8 mouse cellular contexts compared by ENCODE assay signal in the genomic region with DNA sequence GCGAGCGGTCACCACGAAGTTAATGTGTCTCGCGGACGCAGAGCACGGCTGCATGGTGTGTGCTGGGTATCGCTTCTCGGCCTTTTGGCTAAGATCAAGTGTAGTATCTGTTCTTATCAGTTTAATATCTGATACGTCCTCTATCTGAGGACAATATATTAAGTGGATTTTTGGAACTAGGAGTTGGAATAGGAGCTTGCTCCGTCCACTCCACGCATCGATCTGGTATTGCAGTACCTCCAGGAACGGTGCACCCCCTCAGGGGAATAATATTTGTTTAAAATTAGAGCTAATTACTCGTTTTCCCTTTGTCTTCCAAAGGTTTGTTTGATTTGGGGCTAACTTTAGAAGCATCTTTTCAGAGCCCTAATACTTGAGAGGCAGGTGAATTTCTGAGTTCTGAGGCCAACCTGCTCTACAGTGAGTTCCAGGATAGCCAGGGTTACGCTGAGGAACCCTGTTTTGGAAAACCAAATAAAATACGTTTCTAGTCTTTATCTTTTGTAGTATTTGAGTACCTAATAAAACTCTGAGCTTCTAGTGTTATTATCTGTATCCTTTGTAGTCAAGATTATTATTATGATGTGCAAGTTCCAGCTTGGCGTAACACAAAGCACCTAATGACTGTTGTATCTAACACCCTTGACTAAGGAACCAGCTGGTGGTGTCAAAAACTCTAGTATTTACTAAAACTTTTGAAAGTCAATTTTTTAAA. TPM values are rescaled to one million over a fixed set of nuclear protein-coding genes. Genes with fewer than 3 reads are reported as not detected.
DNase-seq lines count a peak whose midpoint lies in the region; ATAC-seq lines count a peak whose summit lies in the region.

No protein-coding gene starts in this region.

- H3K36me3 ChIP-seq in embryonic facial prominence, embryonic 15.5 days, result no peaks in the 10 kb centered on the region
- H3K36me3 ChIP-seq in lung, embryonic 15.5 days, result no peaks in the 10 kb centered on the region

- no peak overlapping the region for H3K9ac ChIP-seq in embryonic facial prominence, embryonic 15.5 days
- no peak overlapping the region for H3K9ac ChIP-seq in lung, embryonic 15.5 days

- under 1% methylated on average over 11 of the region's 18 CpGs for whole genome bisulfite sequencing in embryonic facial prominence, embryonic 15.5 days
- under 1% methylated on average over 11 of the region's 18 CpGs for WGBS in lung, embryonic 15.5 days

- H3K4me2 ChIP-seq in embryonic facial prominence, embryonic 15.5 days (replicated peaks), result peak overlapping the region; percentile 62
- peak overlapping the region; percentile 73 for H3K4me2 ChIP-seq in lung, embryonic 15.5 days

- DNase-seq in adrenal gland, postnatal 10 days, result peak; percentile 37
- DNase-seq in adrenal gland, adult 18-20 months (ENCODE audit: low spot score in 2 of 2), result no peak
- DNase-seq in spleen, postnatal 4 days (ENCODE audit: low spot score in 2 of 2), result peak; percentile 27 to 64
- DNase-seq in spleen, adult 18-20 months, result no peak
- DNase-seq in induced T-regulatory cell, adult 2 months (ENCODE audit: low read depth), result peak; percentile 60
- peak; percentile 76 for DNase-seq in skeletal muscle tissue, adult 2 months (ENCODE audit: low read depth, low spot score)

- H3K27ac ChIP-seq in embryonic facial prominence, embryonic 15.5 days (replicated peaks), result peak overlapping the region; percentile 41; the same call in 1 of the 2 replicates
- H3K27ac ChIP-seq in lung, embryonic 15.5 days, result no peak overlapping the region

- peak; percentile 82 for ATAC-seq in embryonic facial prominence, embryonic 15.5 days (ENCODE audit: insufficient number of reproducible peaks, low FRiP score, low TSS enrichment, low read depth)
- ATAC-seq in lung, embryonic 15.5 days (ENCODE audit: borderline replicate concordance, extremely low read depth, low FRiP score, low TSS enrichment), result peak; percentile 87

- H3K4me3 ChIP-seq in embryonic facial prominence, embryonic 15.5 days (replicated peaks), result peak overlapping the region; percentile 54
- peak overlapping the region; percentile 52 for H3K4me3 ChIP-seq in lung, embryonic 15.5 days

- H3K27me3 ChIP-seq in embryonic facial prominence, embryonic 15.5 days, result peaks cover 10% of the 10 kb centered on the region; the same call in 1 of the 2 replicates
- peaks cover 28% of the 10 kb centered on the region for H3K27me3 ChIP-seq in lung, embryonic 15.5 days

- 0 out of 2 replicates have a peak, but pooled peaks cover 4% of the 10 kb centered on the region for H3K4me1 ChIP-seq in embryonic facial prominence, embryonic 15.5 days
- no peaks in the 10 kb centered on the region for H3K4me1 ChIP-seq in lung, embryonic 15.5 days

- H3K9me3 ChIP-seq in embryonic facial prominence, embryonic 15.5 days (replicated peaks), result no peaks in the 10 kb centered on the region
- no peaks in the 10 kb centered on the region for H3K9me3 ChIP-seq in lung, embryonic 15.5 days

RNA-seq across cellular contexts. Expression of gene Mreg, which starts 14.2 kb away (rescaled TPM):
- 10 to 100 TPM in 1 of 2 experiments, 1 to 10 TPM in 1; 7.7 to 12.3 TPM for total RNA-seq in adrenal gland, postnatal 10 days (2021)
- total RNA-seq in adrenal gland, adult 18-20 months (2021), result 1 to 10 TPM; 2.2 to 2.3 TPM
- 9.8 and 10.4 TPM in 2 replicates for polyA plus RNA-seq in embryonic facial prominence, embryonic 15.5 days (2015; fragmentation: Nextera tagmentation; extraction: Ambion mirVana)
- 2.3 and 4.8 TPM in 2 replicates for polyA plus RNA-seq in lung, embryonic 15.5 days (2015; fragmentation: Nextera tagmentation; extraction: Ambion mirVana)

RNA-seq across cellular contexts. Expression of gene Pecr, which starts 57.8 kb away (rescaled TPM):
- 10 to 100 TPM; 43.4 to 47.0 TPM for total RNA-seq in adrenal gland, postnatal 10 days (2021)
- 10 to 100 TPM; 26.5 to 30.5 TPM for total RNA-seq in adrenal gland, adult 18-20 months (2021)
- polyA plus RNA-seq in embryonic facial prominence, embryonic 15.5 days (2015; fragmentation: Nextera tagmentation; extraction: Ambion mirVana), result 35.6 and 37.1 TPM in 2 replicates
- polyA plus RNA-seq in lung, embryonic 15.5 days (2015; fragmentation: Nextera tagmentation; extraction: Ambion mirVana), result 23.0 and 24.8 TPM in 2 replicates

RNA-seq across cellular contexts. Expression of gene Tmem169, which starts 57.8 kb away (rescaled TPM):
- 1 to 10 TPM; 2.8 to 4.1 TPM for total RNA-seq in adrenal gland, postnatal 10 days (2021)
- under 1 TPM; 0.33 to 0.48 TPM for total RNA-seq in adrenal gland, adult 18-20 months (2021)
- polyA plus RNA-seq in embryonic facial prominence, embryonic 15.5 days (2015; fragmentation: Nextera tagmentation; extraction: Ambion mirVana), result 3.1 and 3.7 TPM in 2 replicates
- 0.76 and 1.5 TPM in 2 replicates for polyA plus RNA-seq in lung, embryonic 15.5 days (2015; fragmentation: Nextera tagmentation; extraction: Ambion mirVana)

Comparison
In these comparisons a context has a peak if more than half of its experiments do, and no peak if none do; other contexts are left out.
1. DNase-seq: peak in adrenal gland, postnatal 10 days (single experiment), spleen, postnatal 4 days (2 of 2), induced T-regulatory cell, adult 2 months (single experiment) and skeletal muscle tissue, adult 2 months (single experiment); none in adrenal gland, adult 18-20 months (0 of 2) and spleen, adult 18-20 months (0 of 2).